Mouse (Mus musculus) megakaryocyte, embryonic 14.5 days (primary cell): Measurements from ENCODE around the gene Lemd2.

ENCODE experiments used
- FLI1 ChIP-seq: IDR thresholded peaks from 2 replicates; pipeline ENCODE4 v1.6.1; 2012; ENCODE audit warnings: low read length, inconsistent platforms, mixed read lengths
- GATA1 ChIP-seq: IDR thresholded peaks from 3 replicates; pipeline ENCODE4 v1.6.1; 2012; ENCODE audit warnings: mixed read lengths, low read length, inconsistent platforms, borderline replicate concordance

- no peak for TF ChIP-seq GATA1
- TF ChIP-seq FLI1: no peak
These were observed 34.1 kb downstream of the Lemd2 start for GRCm38 (mm10) chr17:27169952-27170695.
